Mouse (Mus musculus) bone marrow macrophage, adult 2 months (primary cell): Measurements from ENCODE around the gene Uqcc3.

Source experiments
- CTCF ChIP-seq: IDR thresholded peaks from 2 replicates; pipeline ENCODE4 v1.5.1; 2012; ENCODE audit warnings: low read depth, mild to moderate bottlenecking, low read length, moderate library complexity
- POLR2A ChIP-seq: IDR thresholded peaks from 2 replicates; pipeline ENCODE4 v1.6.1; 2012; ENCODE audit warnings: mild to moderate bottlenecking, low read depth, low read length, borderline replicate concordance

DNA sequence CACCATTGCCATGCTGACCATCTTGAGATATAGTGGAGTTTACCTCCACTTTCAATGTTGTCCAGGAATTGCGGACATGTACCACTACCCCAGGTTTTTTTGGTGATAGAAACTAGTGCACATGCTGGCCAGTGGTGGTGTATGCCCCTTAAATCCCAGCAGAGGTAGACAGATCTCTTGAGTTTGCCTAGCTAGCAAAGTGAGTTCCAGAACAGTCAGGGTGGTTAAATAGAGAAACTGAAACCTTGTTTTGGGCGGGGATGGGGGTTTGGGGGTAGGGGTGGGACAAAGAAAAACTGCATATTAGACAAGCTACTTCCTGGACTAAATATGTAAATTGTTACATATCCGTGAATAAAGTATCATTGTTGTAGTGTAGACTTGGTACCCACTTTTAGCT lies 38.3 kb upstream of the Uqcc3 start:
- no peak for TF ChIP-seq CTCF
- TF ChIP-seq POLR2A, result no peak
